Mouse (Mus musculus) hindbrain, embryonic 15.5 days (tissue): ENCODE results near the gene Jmy. TPM values are rescaled to one million over a fixed set of nuclear protein-coding genes. Genes with fewer than 3 reads are reported as not detected.

Experiments
- ATAC-seq: fragments of 200-750 bp; cut with Nextera tagmentation; 2 replicates; pipeline ENCODE4 v1.8.0; 2017; ENCODE audit warnings: low read depth, moderate number of reproducible peaks, moderate TSS enrichment; ENCODE audit not compliant: low FRiP score
- H3K27ac ChIP-seq: fragments of 300-500 bp; sonication (generic); replicated peaks from 2 replicates; pipeline ENCODE4 v1.5.1; 2015; ENCODE audit warnings: mild to moderate bottlenecking, inconsistent platforms
- H3K27me3 ChIP-seq: fragments of 300-500 bp; sonication (generic); 2 replicates; pipeline ENCODE4 v1.6.1; 2015; ENCODE audit warnings: control low read depth, inconsistent platforms
- H3K36me3 ChIP-seq: fragments of 300-500 bp; sonication (generic); 2 replicates; pipeline ENCODE4 v1.6.1; 2015; ENCODE audit warnings: control low read depth, inconsistent platforms
- H3K4me1 ChIP-seq: fragments of 300-500 bp; sonication (generic); replicated peaks from 2 replicates; pipeline ENCODE4 v1.6.1; 2015; ENCODE audit warnings: control low read depth, inconsistent platforms
- H3K4me2 ChIP-seq: fragments of 300-500 bp; sonication (generic); 2 replicates; pipeline ENCODE4 v1.6.1; 2015; ENCODE audit warnings: moderate library complexity, mild to moderate bottlenecking, inconsistent platforms
- H3K4me3 ChIP-seq: fragments of 300-500 bp; sonication (generic); 2 replicates; pipeline ENCODE4 v1.5.1; 2015; ENCODE audit warnings: mild to moderate bottlenecking, inconsistent platforms
- H3K9ac ChIP-seq: fragments of 300-500 bp; sonication (generic); 2 replicates; pipeline ENCODE4 v1.6.1; 2015; ENCODE audit warnings: inconsistent platforms
- H3K9me3 ChIP-seq: fragments of 300-500 bp; sonication (generic); 2 replicates; pipeline ENCODE4 v1.6.1; 2016; ENCODE audit warnings: control low read depth, inconsistent platforms
- WGBS: fragments of 180-500 bp; shearing (Covaris S2); methylation state at CpG from one replicate; pipeline ENCODE4 v1.1.7; 2015; 5-methylcytosine and 5-hydroxymethylcytosine counted together
- polyA plus RNA-seq: library from polyadenylated mRNA; unstranded; fragments of >200 nt; fragmentation: Nextera tagmentation; extraction: Ambion mirVana; gene quantifications from 2 replicates; pipeline ENCODE4 v1.2.1, GENCODE M21; 2015

Gene Jmy
- polyA plus RNA-seq, 1 experiment from 2014 or later, result 5.7 TPM

- Histone ChIP-seq H3K4me3 (no peak overlapping the region), H3K9me3 (no peaks in the 10 kb centered on the region), H3K9ac (no peak overlapping the region), H3K27ac (no peak overlapping the region), H3K27me3 (no peaks in the 10 kb centered on the region), H3K36me3 (peaks cover 11% of the 10 kb centered on the region), H3K4me1 (no peaks in the 10 kb centered on the region), H3K4me2 (no peak overlapping the region)
- 77% methylated on average over 7 of the region's 7 CpGs for WGBS
- no peak for ATAC-seq
Observed at GRCm38 (mm10) chr13:93388594-93389241, 110.9 kb downstream of the Jmy start.

DNA sequence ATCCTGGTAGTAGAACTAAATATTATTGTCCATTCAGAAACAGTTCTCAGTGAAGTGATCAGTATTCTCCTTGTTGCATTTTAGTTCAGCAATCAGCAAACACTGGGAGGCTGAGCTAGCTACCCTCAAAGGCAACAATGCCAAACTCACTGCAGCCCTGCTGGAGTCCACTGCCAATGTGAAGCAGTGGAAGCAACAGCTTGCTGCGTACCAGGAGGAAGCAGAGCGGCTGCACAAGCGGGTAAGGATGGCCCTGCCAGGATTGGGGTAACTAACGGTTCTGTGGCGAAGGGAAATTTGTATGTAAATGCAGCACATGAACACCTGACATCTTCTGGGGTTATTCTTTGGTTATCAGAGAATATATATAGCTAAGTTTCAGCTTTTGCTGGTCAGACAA is 112.2 kb downstream of the Jmy start:
- Histone ChIP-seq H3K4me3 (no peak overlapping the region), H3K36me3 (0 out of 2 replicates have a peak, but pooled peaks cover 5% of the 10 kb centered on the region), H3K4me1 (no peaks in the 10 kb centered on the region), H3K27ac (no peak overlapping the region), H3K9me3 (no peaks in the 10 kb centered on the region), H3K27me3 (no peaks in the 10 kb centered on the region), H3K4me2 (no peak overlapping the region), H3K9ac (no peak overlapping the region)
- 69% methylated on average over 5 of the region's 5 CpGs for WGBS
- ATAC-seq, result no peak

GRCm38 (mm10) chr13:93385147-93385546 is 114.5 kb downstream of the Jmy start:
- 74% methylated on average over 1 of the region's 1 CpGs for WGBS

GRCm38 (mm10) chr13:93384481-93384880 is 115.1 kb downstream of the Jmy start:
- ATAC-seq, result no peak

More at GRCm38 (mm10) chr13:93385147-93385546, 114.5 kb downstream of the Jmy start:
- no peak overlapping the region for H3K9ac ChIP-seq
- H3K4me1 ChIP-seq, result no peaks in the 10 kb centered on the region
- H3K4me3 ChIP-seq, result no peak overlapping the region
- H3K27ac ChIP-seq, result no peak overlapping the region
- H3K9me3 ChIP-seq, result no peaks in the 10 kb centered on the region
- no peaks in the 10 kb centered on the region for H3K27me3 ChIP-seq
- no peak overlapping the region for H3K4me2 ChIP-seq
- no peaks in the 10 kb centered on the region for H3K36me3 ChIP-seq
- ATAC-seq, result no peak

GRCm38 (mm10) chr13:93383620-93384019 is 116.0 kb downstream of the Jmy start:
- 94% methylated on average over 2 of the region's 2 CpGs for WGBS
- Histone ChIP-seq H3K9ac (no peak overlapping the region), H3K27me3 (no peaks in the 10 kb centered on the region)

More at GRCm38 (mm10) chr13:93384481-93384880, 115.1 kb downstream of the Jmy start:
- no peak overlapping the region for H3K9ac ChIP-seq
- no peaks in the 10 kb centered on the region for H3K9me3 ChIP-seq
- no peaks in the 10 kb centered on the region for H3K36me3 ChIP-seq
- H3K4me1 ChIP-seq, result no peaks in the 10 kb centered on the region
- H3K4me2 ChIP-seq, result no peak overlapping the region
- no peaks in the 10 kb centered on the region for H3K27me3 ChIP-seq
- H3K27ac ChIP-seq, result no peak overlapping the region
- no peak overlapping the region for H3K4me3 ChIP-seq
- WGBS, result 76% methylated on average over 1 of the region's 1 CpGs

GRCm38 (mm10) chr13:93383092-93383491 is 116.5 kb downstream of the Jmy start:
- Histone ChIP-seq H3K9me3 (no peaks in the 10 kb centered on the region), H3K4me3 (no peak overlapping the region), H3K36me3 (no peaks in the 10 kb centered on the region), H3K27ac (no peak overlapping the region), H3K9ac (no peak overlapping the region), H3K4me1 (no peaks in the 10 kb centered on the region), H3K27me3 (no peaks in the 10 kb centered on the region), H3K4me2 (no peak overlapping the region)
- 93% methylated on average over 5 of the region's 5 CpGs for WGBS
- ATAC-seq, result no peak

More at GRCm38 (mm10) chr13:93383620-93384019, 116.0 kb downstream of the Jmy start:
- H3K4me3 ChIP-seq, result no peak overlapping the region
- H3K4me1 ChIP-seq, result no peaks in the 10 kb centered on the region
- no peak overlapping the region for H3K27ac ChIP-seq
- ATAC-seq, result no peak
- no peaks in the 10 kb centered on the region for H3K9me3 ChIP-seq
- no peaks in the 10 kb centered on the region for H3K36me3 ChIP-seq
- no peak overlapping the region for H3K4me2 ChIP-seq

- H3K27ac ChIP-seq, result no peak overlapping the region
- H3K27me3 ChIP-seq, result no peaks in the 10 kb centered on the region
- no peak for ATAC-seq
- H3K4me2 ChIP-seq, result no peak overlapping the region
- no peaks in the 10 kb centered on the region for H3K4me1 ChIP-seq
- no peaks in the 10 kb centered on the region for H3K36me3 ChIP-seq
- no peak overlapping the region for H3K4me3 ChIP-seq
- no peak overlapping the region for H3K9ac ChIP-seq
- no peaks in the 10 kb centered on the region for H3K9me3 ChIP-seq
- 89% methylated on average over 1 of the region's 1 CpGs for WGBS
Observed at GRCm38 (mm10) chr13:93381301-93381700, 118.3 kb downstream of the Jmy start.

DNA sequence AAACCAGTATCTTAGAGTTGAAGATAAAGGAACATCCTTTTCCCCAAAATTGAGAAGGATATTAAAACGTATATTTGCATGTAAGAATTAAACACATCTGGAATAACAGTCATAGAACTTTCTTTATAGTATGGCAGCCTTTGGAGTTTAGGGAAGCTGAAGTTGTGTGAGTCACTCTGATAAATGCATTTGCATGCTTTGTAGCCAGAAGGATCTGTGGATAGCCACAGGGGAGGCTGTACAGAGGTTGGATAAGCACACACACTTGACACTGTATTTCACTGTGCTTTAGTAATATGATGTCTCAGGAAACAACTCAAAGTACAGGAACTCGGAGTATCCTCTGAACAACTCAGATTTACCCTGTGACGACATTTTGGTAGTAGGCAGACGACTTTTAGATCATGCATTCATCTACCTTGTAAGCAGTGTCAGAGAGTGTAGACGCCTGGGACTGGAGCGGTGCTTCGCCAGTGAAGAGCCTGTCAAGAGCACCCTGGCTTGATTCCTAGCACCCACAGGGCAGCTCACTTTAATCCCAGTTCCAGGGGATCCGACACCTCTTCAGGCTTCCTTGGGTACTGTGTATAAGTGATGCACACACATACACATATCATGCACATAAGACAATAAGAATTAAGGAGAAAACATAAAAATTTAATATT is 119.1 kb downstream of the Jmy start:
- Histone ChIP-seq H3K4me1 (no peaks in the 10 kb centered on the region), H3K4me3 (no peak overlapping the region), H3K36me3 (no peaks in the 10 kb centered on the region), H3K9ac (no peak overlapping the region), H3K9me3 (no peaks in the 10 kb centered on the region), H3K27me3 (no peaks in the 10 kb centered on the region), H3K4me2 (no peak overlapping the region), H3K27ac (no peak overlapping the region)
- no peak for ATAC-seq
- 95% methylated on average over 8 of the region's 8 CpGs for whole genome bisulfite sequencing

Other genes with a start within 250 kb of the Jmy start
- 13.0 and 13.5 TPM in 2 replicates for gene Homer1, start 200.2 kb downstream of the Jmy start, polyA plus RNA-seq
- gene Bhmt, start 138.2 kb upstream of the Jmy start, polyA plus RNA-seq, result 0.26 and 1.1 TPM in 2 replicates
- 0.09 and 0.10 TPM in 2 replicates for gene Bhmt2, start 174.5 kb upstream of the Jmy start, polyA plus RNA-seq
- gene Dmgdh, start 174.6 kb upstream of the Jmy start, polyA plus RNA-seq, result 0.30 and 0.31 TPM in 2 replicates